Mouse (Mus musculus): ENCODE measurements around the gene Smox. TPM values are rescaled to one million over a fixed set of nuclear protein-coding genes. Genes with fewer than 3 reads are reported as not detected.

The Smox gene
- polyA plus RNA-seq, 1 experiment from 2014 or later = 21.3 TPM

- no peak overlapping the region for H3K4me3 ChIP-seq
- H3K36me3 ChIP-seq = no peaks in the 10 kb centered on the region
- ATAC-seq (ENCODE audit: insufficient number of reproducible peaks, low FRiP score) = no peak
- H3K9me3 ChIP-seq (replicated peaks) = no peaks in the 10 kb centered on the region
- peaks cover 17% of the 10 kb centered on the region for H3K4me1 ChIP-seq (replicated peaks)
- H3K4me2 ChIP-seq = no peak overlapping the region
- no peak overlapping the region for H3K9ac ChIP-seq
- peaks cover 19% of the 10 kb centered on the region for H3K27me3 ChIP-seq (replicated peaks)
- no peak overlapping the region for H3K27ac ChIP-seq (ENCODE audit: poor library complexity, severe bottlenecking)
- WGBS = 75% methylated on average over 6 of the region's 6 CpGs
These were observed 48.5 kb downstream of the Smox start for GRCm38 (mm10) chr2:131539780-131540179.

DNA sequence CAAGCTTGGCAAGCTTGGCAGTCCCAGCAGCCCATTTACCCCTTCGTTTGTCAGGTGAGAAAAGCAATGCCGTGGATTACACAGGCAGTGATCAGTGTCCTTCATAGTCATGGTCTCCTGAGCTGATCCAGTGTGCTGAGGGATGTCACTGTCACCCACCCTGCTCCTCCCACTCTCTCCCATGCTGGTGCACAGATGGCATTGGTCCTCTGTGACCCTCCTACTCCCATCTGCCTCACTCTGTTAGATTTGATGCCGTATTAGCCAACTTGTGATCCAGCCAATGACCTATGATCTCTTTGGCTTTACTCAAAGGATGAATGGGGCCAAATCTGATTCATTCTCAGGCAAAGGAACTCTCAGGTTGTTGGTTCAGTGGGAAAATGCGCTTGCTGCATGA lies 50.4 kb downstream of the Smox start:
- H3K9me3 ChIP-seq (replicated peaks) = no peaks in the 10 kb centered on the region
- H3K9ac ChIP-seq = no peak overlapping the region
- no peak overlapping the region for H3K27ac ChIP-seq (ENCODE audit: poor library complexity, severe bottlenecking)
- H3K4me3 ChIP-seq = no peak overlapping the region
- H3K27me3 ChIP-seq (replicated peaks) = peaks cover 31% of the 10 kb centered on the region
- H3K4me1 ChIP-seq (replicated peaks) = peaks cover 27% of the 10 kb centered on the region
- WGBS = 81% methylated on average over 4 of the region's 4 CpGs
- no peak overlapping the region for H3K4me2 ChIP-seq
- no peak for ATAC-seq (ENCODE audit: insufficient number of reproducible peaks, low FRiP score)
- no peaks in the 10 kb centered on the region for H3K36me3 ChIP-seq

- no peak overlapping the region for H3K4me3 ChIP-seq
- H3K9ac ChIP-seq = no peak overlapping the region
- H3K27ac ChIP-seq (ENCODE audit: poor library complexity, severe bottlenecking) = no peak overlapping the region
- no peak for ATAC-seq (ENCODE audit: insufficient number of reproducible peaks, low FRiP score)
- peaks cover 29% of the 10 kb centered on the region for H3K4me1 ChIP-seq (replicated peaks)
- H3K27me3 ChIP-seq (replicated peaks) = peaks cover 39% of the 10 kb centered on the region
- no peak overlapping the region for H3K4me2 ChIP-seq
- no peaks in the 10 kb centered on the region for H3K36me3 ChIP-seq
- no peaks in the 10 kb centered on the region for H3K9me3 ChIP-seq (replicated peaks)
- WGBS = 30% methylated on average over 6 of the region's 6 CpGs
These were observed 51.2 kb downstream of the Smox start for GRCm38 (mm10) chr2:131542531-131542930.

DNA sequence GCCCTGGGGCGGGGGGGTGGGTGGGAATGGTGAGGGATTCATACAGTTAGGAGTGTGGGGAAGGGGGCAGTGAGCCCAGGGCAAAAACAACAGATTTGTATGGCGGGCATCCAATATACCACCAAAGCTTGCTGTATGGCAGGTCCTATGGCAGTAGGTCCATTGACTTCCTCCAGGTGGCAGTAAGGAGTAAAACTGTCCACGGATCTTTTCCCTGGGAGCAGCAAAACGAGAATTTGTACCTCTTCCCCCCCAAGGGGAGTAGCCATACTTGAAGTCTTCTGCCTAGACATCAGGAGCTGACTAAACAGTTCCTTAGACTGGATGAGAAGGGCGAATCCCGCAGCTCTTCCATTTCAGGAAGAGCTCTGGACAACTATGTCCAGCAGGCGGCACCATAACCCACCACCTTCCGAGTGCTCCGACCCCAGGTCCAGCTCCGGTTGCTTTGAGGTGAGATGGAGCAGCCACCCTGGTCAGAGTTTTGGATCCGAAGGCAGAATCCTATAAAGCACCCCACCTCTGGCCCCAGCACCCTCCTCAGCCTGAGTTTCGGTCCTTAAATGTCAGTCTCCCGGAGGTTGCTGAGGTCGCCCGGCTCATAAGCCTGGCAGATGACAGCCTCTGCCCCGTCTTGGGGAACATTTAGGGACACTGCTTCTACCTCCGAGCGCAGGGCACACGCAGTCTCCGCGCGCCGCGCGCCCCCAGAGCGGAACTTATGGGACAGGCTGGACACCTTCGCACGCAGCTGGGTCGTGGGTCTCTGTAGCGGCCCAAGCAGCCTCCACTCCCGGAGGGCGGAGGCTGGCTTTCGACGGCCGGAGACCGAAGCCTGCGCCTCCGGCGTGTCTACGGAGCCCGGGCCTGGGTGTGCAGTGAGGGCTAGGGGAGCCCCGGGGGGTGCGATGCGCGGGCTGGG lies 54.4 kb downstream of the Smox start:
- Histone ChIP-seq H3K27me3 (replicated peaks) (peaks cover 69% of the 10 kb centered on the region), H3K4me2 (peak overlapping the region; percentile 90), H3K9ac (peak overlapping the region; percentile 65), H3K4me3 (peak overlapping the region; percentile 61), H3K4me1 (replicated peaks) (peaks cover 19% of the 10 kb centered on the region), H3K9me3 (replicated peaks) (no peaks in the 10 kb centered on the region), H3K36me3 (no peaks in the 10 kb centered on the region), H3K27ac (ENCODE audit: poor library complexity, severe bottlenecking) (no peak overlapping the region)
- ATAC-seq (ENCODE audit: insufficient number of reproducible peaks, low FRiP score) = peak; percentile 59
- 4% methylated on average over 45 of the region's 45 CpGs for WGBS

- no peak overlapping the region for H3K27ac ChIP-seq (ENCODE audit: poor library complexity, severe bottlenecking)
- H3K4me1 ChIP-seq (replicated peaks) = peaks cover 19% of the 10 kb centered on the region
- no peak; the same call in 1 of the 2 replicates for ATAC-seq (ENCODE audit: insufficient number of reproducible peaks, low FRiP score)
- peak overlapping the region; percentile 65 for H3K9ac ChIP-seq
- peak overlapping the region; percentile 61 for H3K4me3 ChIP-seq
- peaks cover 73% of the 10 kb centered on the region for H3K27me3 ChIP-seq (replicated peaks)
- H3K4me2 ChIP-seq = peak overlapping the region; percentile 90
- no peaks in the 10 kb centered on the region for H3K9me3 ChIP-seq (replicated peaks)
- no peaks in the 10 kb centered on the region for H3K36me3 ChIP-seq
- WGBS = 2% methylated on average over 27 of the region's 27 CpGs
These were observed 55.0 kb downstream of the Smox start for GRCm38 (mm10) chr2:131546308-131546700.

DNA sequence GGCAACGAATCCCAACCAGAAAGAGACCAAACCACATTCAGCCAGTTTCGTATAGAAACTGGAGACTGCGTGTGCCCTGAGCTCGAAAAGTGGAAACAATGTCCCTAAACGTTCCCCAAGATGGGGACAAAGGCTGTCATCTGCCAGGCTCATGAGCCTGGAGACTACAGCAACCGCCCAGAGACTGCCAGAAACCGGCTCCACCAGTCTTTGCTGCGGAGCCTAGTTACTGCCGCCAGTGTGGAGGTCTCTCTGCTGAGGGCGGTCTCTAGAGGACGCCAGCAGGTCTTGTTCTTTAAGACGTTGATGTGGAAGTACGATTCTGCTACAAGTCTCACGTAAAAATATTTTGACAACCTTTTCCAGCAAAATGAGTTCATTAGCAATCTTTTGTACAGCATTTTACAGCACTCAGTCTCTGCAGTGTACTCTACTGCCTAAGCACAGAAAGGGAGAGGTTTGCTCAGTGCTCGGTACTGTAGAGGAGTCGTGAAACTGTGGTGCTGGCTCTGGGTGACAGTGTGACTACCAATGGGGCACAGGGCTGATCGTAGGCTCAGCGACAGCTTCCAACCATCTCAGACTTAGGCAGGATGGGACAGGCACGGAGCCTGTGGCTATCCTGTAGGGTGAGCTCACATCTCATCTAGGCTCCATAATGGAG lies 55.6 kb downstream of the Smox start:
- Histone ChIP-seq H3K4me1 (replicated peaks) (peaks cover 19% of the 10 kb centered on the region), H3K9me3 (replicated peaks) (no peaks in the 10 kb centered on the region), H3K36me3 (no peaks in the 10 kb centered on the region), H3K27me3 (replicated peaks) (peaks cover 75% of the 10 kb centered on the region), H3K9ac (peak overlapping the region; percentile 28; the same call in 1 of the 2 replicates), H3K4me2 (peak overlapping the region; percentile 90), H3K4me3 (peak overlapping the region; percentile 61), H3K27ac (ENCODE audit: poor library complexity, severe bottlenecking) (no peak overlapping the region)
- WGBS = 15% methylated on average over 19 of the region's 19 CpGs
- no peak for ATAC-seq (ENCODE audit: insufficient number of reproducible peaks, low FRiP score)

GRCm38 (mm10) chr2:131548330-131548729 lies 57.0 kb downstream of the Smox start:
- no peaks in the 10 kb centered on the region for H3K36me3 ChIP-seq
- H3K4me3 ChIP-seq = no peak overlapping the region
- H3K9ac ChIP-seq = no peak overlapping the region
- H3K9me3 ChIP-seq (replicated peaks) = no peaks in the 10 kb centered on the region
- H3K4me1 ChIP-seq (replicated peaks) = peaks cover 12% of the 10 kb centered on the region
- H3K4me2 ChIP-seq = no peak overlapping the region
- no peak overlapping the region for H3K27ac ChIP-seq (ENCODE audit: poor library complexity, severe bottlenecking)
- 63% methylated on average over 2 of the region's 2 CpGs for WGBS
- H3K27me3 ChIP-seq (replicated peaks) = peaks cover 90% of the 10 kb centered on the region
- ATAC-seq (ENCODE audit: insufficient number of reproducible peaks, low FRiP score) = no peak

DNA sequence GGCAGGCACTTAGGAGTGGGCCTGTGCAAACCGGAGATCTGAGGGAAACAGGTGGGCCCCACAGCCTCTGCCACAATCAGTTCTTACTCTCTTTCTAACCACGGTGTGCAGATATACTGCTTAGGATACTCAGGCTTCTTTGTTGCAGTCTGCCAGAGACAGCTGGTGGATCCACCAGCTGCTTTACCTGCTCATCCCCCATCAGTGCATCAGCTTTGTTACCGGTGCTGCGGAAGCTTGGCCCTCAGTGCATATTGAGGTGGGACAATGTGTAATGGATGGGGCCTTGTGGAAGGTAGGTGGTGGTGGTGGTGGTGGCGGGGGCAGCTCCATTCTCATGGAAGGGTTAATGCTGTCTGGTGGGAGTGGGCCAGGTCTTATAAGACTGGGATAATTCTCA lies 57.8 kb downstream of the Smox start:
- WGBS = 83% methylated on average over 5 of the region's 5 CpGs

GRCm38 (mm10) chr2:131550474-131550873 lies 59.2 kb downstream of the Smox start:
- no peak overlapping the region for H3K4me2 ChIP-seq
- H3K27ac ChIP-seq (ENCODE audit: poor library complexity, severe bottlenecking) = no peak overlapping the region
- WGBS = 58% methylated on average over 2 of the region's 2 CpGs
- ATAC-seq (ENCODE audit: insufficient number of reproducible peaks, low FRiP score) = no peak
- H3K27me3 ChIP-seq (replicated peaks) = peaks cover 94% of the 10 kb centered on the region
- H3K4me1 ChIP-seq (replicated peaks) = peaks cover 12% of the 10 kb centered on the region
- no peak overlapping the region for H3K9ac ChIP-seq
- no peak overlapping the region for H3K4me3 ChIP-seq
- H3K36me3 ChIP-seq = no peaks in the 10 kb centered on the region
- H3K9me3 ChIP-seq (replicated peaks) = no peaks in the 10 kb centered on the region

More for the DNA sequence above, 57.8 kb downstream of the Smox start:
- no peak overlapping the region for H3K4me3 ChIP-seq
- H3K27me3 ChIP-seq (replicated peaks) = peaks cover 91% of the 10 kb centered on the region
- no peaks in the 10 kb centered on the region for H3K9me3 ChIP-seq (replicated peaks)
- H3K4me2 ChIP-seq = no peak overlapping the region
- ATAC-seq (ENCODE audit: insufficient number of reproducible peaks, low FRiP score) = no peak
- no peak overlapping the region for H3K9ac ChIP-seq
- H3K4me1 ChIP-seq (replicated peaks) = peaks cover 12% of the 10 kb centered on the region
- H3K36me3 ChIP-seq = no peaks in the 10 kb centered on the region
- no peak overlapping the region for H3K27ac ChIP-seq (ENCODE audit: poor library complexity, severe bottlenecking)

DNA sequence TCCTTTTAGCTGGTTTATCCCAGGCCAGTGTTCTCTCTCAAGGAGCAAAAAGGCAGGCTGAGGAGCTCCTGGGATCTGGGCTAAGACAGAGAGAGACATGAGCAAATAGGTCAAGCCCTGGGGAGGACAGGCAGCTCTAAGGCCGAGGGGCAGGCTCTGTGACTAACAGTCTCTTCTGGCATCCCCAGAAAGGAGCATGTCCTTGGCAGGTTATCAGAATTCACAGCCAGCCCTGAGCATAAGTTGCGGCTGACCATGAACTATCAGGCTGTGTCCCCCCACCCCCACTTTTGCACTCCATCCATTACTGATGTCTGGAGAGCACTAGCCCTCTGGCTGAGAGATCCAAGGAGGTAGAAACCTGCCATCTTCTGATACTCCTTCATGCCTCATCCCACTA lies 59.6 kb downstream of the Smox start:
- Histone ChIP-seq H3K36me3 (no peaks in the 10 kb centered on the region), H3K9me3 (replicated peaks) (no peaks in the 10 kb centered on the region), H3K27me3 (replicated peaks) (peaks cover 96% of the 10 kb centered on the region), H3K4me3 (no peak overlapping the region), H3K4me1 (replicated peaks) (peaks cover 10% of the 10 kb centered on the region), H3K4me2 (no peak overlapping the region), H3K9ac (no peak overlapping the region), H3K27ac (ENCODE audit: poor library complexity, severe bottlenecking) (no peak overlapping the region)
- ATAC-seq (ENCODE audit: insufficient number of reproducible peaks, low FRiP score) = no peak
- WGBS = 31% methylated on average over 2 of the region's 2 CpGs

All from heart, embryonic 12.5 days (tissue).